Mouse (Mus musculus) cerebellum, postnatal 4 days (tissue): ENCODE data around the gene Ptn.
"Not testable (repeated sequence)": the region's sequence is repeated elsewhere in the genome, so short reads cannot be mapped to it uniquely, and the experiment has no call there.

ENCODE experiments used
- DNase-seq, 2 experiments: peaks; one replicate each; pipeline ENCODE4 v3.0.0; 2022; ENCODE audit warnings: low spot score in 2 of 2, mixed read lengths in 1 of 2

Gene Ptn

GRCm38 (mm10) chr6:36755001-36755885 lies 54.8 kb downstream of the Ptn start:
- DNase-seq: no peak

DNA sequence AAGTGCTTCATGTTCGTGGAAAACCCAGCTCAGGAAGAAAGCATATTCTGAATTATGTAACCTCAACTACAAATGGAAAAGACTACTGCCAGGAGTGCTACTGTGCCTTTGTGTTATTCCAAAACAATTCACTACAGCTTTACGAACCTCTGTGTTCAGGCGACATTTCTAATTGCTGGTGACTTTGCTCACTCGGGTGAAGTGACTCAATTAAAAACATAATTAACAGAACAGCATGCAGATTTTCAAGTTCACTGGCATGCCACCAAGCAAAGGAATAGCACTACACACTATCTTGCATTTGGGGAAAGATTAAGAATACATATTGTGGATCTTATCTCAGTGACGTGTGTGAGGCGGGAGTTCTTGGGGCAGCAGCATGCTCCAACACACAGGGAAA lies 57.1 kb downstream of the Ptn start:
- no peak for DNase-seq

GRCm38 (mm10) chr6:36739811-36740210 lies 70.2 kb downstream of the Ptn start:
- DNase-seq: no peak

- DNase-seq: no peak
These were observed 73.3 kb downstream of the Ptn start for GRCm38 (mm10) chr6:36736763-36737162.

DNA sequence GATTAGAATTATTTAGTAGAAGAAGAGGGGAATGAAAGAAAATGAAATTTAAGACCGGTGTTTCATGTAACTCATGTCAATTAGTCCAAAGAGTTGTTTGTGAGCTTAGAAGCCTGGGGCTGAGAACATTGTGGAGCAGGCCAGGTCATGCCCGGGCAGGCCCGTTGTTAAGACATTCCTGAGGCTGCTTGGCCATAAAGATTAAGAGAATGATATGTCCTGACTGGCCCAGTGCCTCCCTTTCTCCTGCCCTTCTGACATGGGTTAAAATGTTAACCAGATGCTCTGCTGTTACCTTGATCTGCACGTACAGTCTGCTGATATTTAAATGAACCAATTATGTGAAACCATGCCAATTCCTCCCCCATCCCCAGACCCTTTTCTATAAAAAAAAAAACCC lies 74.4 kb downstream of the Ptn start:
- not testable (repeated sequence) for DNase-seq

- not testable (repeated sequence) for DNase-seq
These were observed 80.2 kb downstream of the Ptn start for GRCm38 (mm10) chr6:36729811-36730210.

DNA sequence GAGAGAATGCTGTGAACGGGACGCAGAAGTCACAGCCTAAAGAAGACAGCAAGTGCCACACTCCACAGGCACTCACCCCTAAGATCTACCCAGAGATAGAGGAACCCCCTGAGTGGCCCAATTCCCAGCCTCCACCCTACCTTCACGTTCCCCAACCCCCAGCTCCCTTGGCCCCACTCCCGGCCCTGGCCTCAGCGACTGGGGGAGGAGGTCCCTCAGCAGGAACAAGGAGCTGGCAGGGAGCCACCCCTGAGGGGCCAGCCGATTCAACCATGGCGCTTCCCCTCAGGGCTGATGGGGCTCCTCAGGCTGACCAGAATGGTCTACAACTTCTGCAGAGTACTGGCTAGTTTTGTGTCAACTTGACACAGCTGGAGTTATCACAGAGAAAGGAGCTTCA lies 81.9 kb downstream of the Ptn start:
- peak in 1 of 2 experiments; percentile 33 for DNase-seq

DNA sequence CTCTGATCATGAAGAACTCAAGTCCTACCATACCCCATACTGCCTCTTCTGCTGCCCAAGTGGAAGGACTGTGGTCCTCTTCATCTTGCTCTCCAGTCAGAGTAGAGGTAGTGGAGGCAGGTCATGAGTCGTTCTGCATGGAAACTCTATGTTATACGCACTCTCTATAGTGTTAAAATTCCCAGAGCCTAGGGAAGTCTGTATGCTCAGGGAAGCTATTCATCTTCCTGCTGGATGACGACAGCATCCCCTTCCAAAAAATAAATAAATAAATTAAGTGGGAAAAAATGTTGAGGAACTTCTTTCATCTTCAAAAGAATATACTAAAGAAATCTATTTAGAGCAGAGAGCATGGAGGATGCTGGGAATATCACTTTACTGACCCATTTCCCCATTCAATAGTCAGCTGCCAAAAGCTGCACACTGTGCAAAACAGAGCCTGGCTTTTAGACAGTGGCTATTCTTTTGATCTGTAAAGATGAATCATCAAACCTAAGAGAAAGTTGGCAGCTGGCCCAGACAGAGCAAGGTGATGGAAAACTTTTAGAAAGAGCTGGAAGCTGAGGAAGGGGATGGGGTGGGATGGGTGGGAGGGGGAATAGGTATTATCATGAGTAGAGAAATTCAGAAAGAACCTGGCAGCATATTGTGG lies 84.4 kb downstream of the Ptn start:
- no peak for DNase-seq

DNA sequence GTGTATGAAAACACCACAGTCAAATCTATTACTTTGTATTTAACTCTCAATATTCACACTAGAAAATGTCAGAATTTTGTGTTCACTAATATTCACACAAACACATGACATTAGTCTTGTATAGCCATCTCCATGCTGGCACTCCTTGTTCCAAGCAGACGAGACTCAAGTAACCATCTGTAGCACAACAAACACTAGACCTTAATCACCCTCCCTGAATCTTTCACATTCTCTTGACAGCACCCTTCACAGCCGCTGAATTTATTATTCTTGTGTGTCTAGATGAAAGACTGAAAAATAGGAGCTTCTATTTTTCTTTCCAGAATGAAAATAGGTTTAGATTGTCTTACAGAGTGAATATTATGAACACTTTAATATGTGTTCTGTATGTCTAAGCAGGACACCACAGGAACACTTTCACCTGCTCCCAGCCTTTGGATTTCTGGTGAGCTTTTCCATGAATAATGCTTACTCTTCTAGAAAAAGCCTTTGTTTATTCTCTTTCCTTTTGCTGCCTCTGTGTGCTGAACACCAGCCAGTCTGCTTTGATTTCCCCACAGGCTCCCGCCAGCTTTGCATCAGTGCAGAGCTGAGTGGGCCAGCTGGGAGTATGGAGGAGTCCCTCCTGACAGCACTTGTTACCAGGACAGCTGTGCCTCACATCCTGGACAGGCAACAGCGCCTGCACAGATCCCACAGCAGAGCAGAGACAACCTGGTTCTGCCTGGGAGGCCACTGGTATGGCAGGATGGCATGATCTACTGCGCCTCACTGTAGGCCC lies 87.1 kb downstream of the Ptn start:
- DNase-seq: peak in 1 of 2 experiments; percentile 18

DNA sequence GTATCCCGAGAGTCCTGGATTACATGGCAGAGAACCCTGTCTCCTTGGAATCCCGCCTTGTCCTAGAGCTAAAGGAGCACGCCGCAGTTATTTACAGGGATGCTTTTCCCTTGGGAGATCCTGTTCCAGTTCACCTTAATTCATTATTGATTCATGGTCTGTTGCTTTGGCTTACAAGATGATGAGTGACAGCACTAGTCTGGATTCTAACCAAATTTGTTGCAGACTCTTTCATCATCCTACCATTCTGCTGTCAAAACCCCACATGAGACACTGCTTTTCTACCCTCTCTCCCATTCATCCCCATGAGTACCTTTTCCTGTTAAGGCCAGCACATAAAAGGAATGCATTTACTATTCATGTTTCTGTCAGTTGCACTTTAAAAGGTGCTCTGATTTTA lies 96.7 kb downstream of the Ptn start:
- no peak for DNase-seq

GRCm38 (mm10) chr6:36695481-36695880 lies 114.5 kb downstream of the Ptn start:
- no peak for DNase-seq

DNA sequence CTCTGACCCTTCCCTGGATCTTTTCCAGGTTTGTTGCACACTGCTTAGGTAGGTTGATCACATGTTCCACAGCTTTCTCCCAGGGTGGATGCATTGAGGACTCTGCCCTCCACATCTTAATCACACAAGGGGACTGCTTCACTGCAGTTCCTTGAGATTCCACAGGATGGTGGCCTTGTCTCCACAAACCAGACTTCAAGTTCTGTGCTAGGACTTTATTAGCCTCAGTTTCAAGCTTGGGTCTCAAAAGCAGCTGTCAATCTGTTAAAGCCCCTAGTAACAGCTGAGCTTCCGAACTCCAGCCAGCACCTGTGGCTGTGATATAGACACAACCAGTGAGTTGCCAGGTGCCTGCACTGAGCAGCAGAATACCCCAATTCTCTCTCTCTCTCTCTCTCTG lies 118.5 kb downstream of the Ptn start:
- DNase-seq: peak; percentile 22 to 52

- no peak for DNase-seq
These were observed 119.1 kb downstream of the Ptn start for GRCm38 (mm10) chr6:36690941-36691340.

GRCm38 (mm10) chr6:36676710-36677691 lies 133.0 kb downstream of the Ptn start:
- no peak for DNase-seq

- no peak for DNase-seq
These were observed 137.4 kb downstream of the Ptn start for GRCm38 (mm10) chr6:36672399-36673221.

- no peak for DNase-seq
These were observed 138.7 kb downstream of the Ptn start for GRCm38 (mm10) chr6:36671274-36671673.
